Mouse (Mus musculus): ENCODE results near the gene Umad1. TPM values are rescaled to one million over a fixed set of nuclear protein-coding genes. Genes with fewer than 3 reads are reported as not detected.

The Umad1 gene
- 70.8 TPM for polyA plus RNA-seq (2014; fragmentation: Illumina TruSeq; extraction: RNeasy Lipid Tissue Mini Kit (QIAGEN cat#74804); ENCODE audit: low read depth, low replicate concordance)

DNA sequence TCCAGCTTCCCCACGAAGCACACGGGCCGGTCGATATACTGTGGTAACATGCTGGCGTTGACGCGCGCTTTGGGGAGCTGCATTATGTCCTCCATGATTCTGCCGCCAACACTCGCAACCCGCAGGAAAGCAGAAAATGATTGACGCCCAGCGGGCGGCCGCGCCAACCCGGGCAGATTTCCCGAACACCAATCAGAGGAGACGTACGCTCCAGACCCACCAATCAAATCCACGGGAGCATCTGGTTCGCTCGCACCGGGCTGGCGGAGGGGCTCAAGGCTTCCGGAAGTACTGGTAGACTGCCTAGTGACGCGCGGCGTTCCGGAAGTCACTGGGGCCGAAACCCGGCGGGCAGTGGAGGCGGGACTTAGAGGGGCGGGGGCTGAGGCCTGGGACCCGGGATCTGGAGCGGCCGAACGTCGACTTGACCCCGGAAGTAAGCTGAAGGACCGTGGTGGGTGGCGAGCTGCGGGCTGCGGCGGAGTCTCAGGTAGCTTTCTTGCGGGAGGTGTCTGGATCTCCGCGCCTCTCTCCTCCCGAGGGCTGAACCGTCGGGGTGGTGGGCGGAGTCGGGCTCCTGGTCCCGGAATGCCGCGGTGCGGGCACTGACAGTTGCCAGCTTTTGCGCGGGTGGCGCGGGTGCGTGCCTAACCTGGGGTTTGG lies at the start of gene Umad1, which contains the start of the genes Rpa3 and Gm45062:
TSS of gene Umad1 (plus strand) at position 285 of the 663 bp plus-strand sequence.
TSS of gene Rpa3 (minus strand) at position 170 of the 663 bp plus-strand sequence.
TSS of gene Gm45062 (plus strand) at position 447 of the 663 bp plus-strand sequence.

Other genes starting within 250 kb of the Umad1 start
- gene Col28a1, start 66.7 kb upstream of the Umad1 start, polyA plus RNA-seq (2014; fragmentation: Illumina TruSeq; extraction: RNeasy Lipid Tissue Mini Kit (QIAGEN cat#74804); ENCODE audit: low read depth, low replicate concordance): 5.4 TPM
- 35.2 TPM for gene Mios, start 50.1 kb upstream of the Umad1 start, polyA plus RNA-seq (2014; fragmentation: Illumina TruSeq; extraction: RNeasy Lipid Tissue Mini Kit (QIAGEN cat#74804); ENCODE audit: low read depth, low replicate concordance)
- gene Rpa3, start 115 bp upstream of the Umad1 start, polyA plus RNA-seq (2014; fragmentation: Illumina TruSeq; extraction: RNeasy Lipid Tissue Mini Kit (QIAGEN cat#74804); ENCODE audit: low read depth, low replicate concordance): 111 TPM
- 33.7 TPM for gene Gm45062, start 162 bp downstream of the Umad1 start, polyA plus RNA-seq (2014; fragmentation: Illumina TruSeq; extraction: RNeasy Lipid Tissue Mini Kit (QIAGEN cat#74804); ENCODE audit: low read depth, low replicate concordance)

Data from sigmoid colon, adult 10 weeks (tissue).